Mouse (Mus musculus) CH12.LX (cell line): Measurements from ENCODE around the gene Rpp14. TPM values are rescaled to one million over a fixed set of nuclear protein-coding genes. Genes with fewer than 3 reads are reported as not detected.

Experiments used
- DNase-seq: peaks from one replicate; pipeline ENCODE4 v3.0.0-alpha.2; 2013; ENCODE audit errors: extremely low read depth
- H3K27ac ChIP-seq: 2 replicates; pipeline ENCODE4 v1.5.1; 2012; ENCODE audit warnings: low read depth, mild to moderate bottlenecking, control low read depth, moderate library complexity; ENCODE audit not compliant: insufficient read depth
- H3K27me3 ChIP-seq: replicated peaks from 2 replicates; pipeline ENCODE3; 2012; ENCODE audit warnings: inconsistent platforms
- H3K36me3 ChIP-seq, 2 experiments: replicated peaks in 1 of 2; 2 replicates each; pipeline versions ENCODE3 to v1.6.1; 2012; ENCODE audit warnings: inconsistent platforms in 1 of 2, low read length in 1 of 2, mild to moderate bottlenecking in 1 of 2, mixed read lengths in 1 of 2, moderate library complexity in 1 of 2; ENCODE audit not compliant: control insufficient read depth in 1 of 2, insufficient read depth in 1 of 2
- H3K4me1 ChIP-seq, 2 experiments: 2 replicates each; pipeline ENCODE4 v1.6.1; 2012; ENCODE audit warnings: inconsistent platforms in 1 of 2, moderate library complexity in 1 of 2; ENCODE audit not compliant: insufficient read depth in 2 of 2, control insufficient read depth in 1 of 2
- H3K4me2 ChIP-seq: 2 replicates; pipeline ENCODE4 v1.6.1; 2012; ENCODE audit warnings: low read depth, mild to moderate bottlenecking, control low read depth; ENCODE audit not compliant: poor library complexity, insufficient read depth, severe bottlenecking
- H3K4me3 ChIP-seq, 3 experiments: fragments of 150-350 bp in 1 of 3; sonication (generic) in 1 of 3; replicated peaks in 1 of 3; 2 replicates each; pipeline versions ENCODE3 to v1.5.1; 2011 to 2012; ENCODE audit warnings: low read depth in 2 of 3, low read length in 2 of 3, mild to moderate bottlenecking in 2 of 3, moderate library complexity in 2 of 3, control low read depth in 1 of 3, improper control_type of control experiment in 1 of 3, inconsistent platforms in 1 of 3, mixed read lengths in 1 of 3; ENCODE audit not compliant: poor library complexity in 1 of 3
- H3K79me2 ChIP-seq: replicated peaks from 2 replicates; pipeline ENCODE4 v1.6.1; 2012; ENCODE audit warnings: mild to moderate bottlenecking, moderate library complexity; ENCODE audit not compliant: control insufficient read depth, poor library complexity, insufficient read depth, severe bottlenecking; ENCODE audit errors: extremely low read depth
- H3K9ac ChIP-seq: 2 replicates; pipeline ENCODE4 v1.6.1; 2012; ENCODE audit warnings: low read depth, mild to moderate bottlenecking, control low read depth, moderate library complexity; ENCODE audit not compliant: insufficient read depth
- H3K9me3 ChIP-seq: replicated peaks from 2 replicates; pipeline ENCODE3; 2012; ENCODE audit warnings: low read length, inconsistent platforms, mixed read lengths
- CTCF ChIP-seq, 2 experiments: IDR thresholded peaks in 1 of 2; conservative IDR thresholded peaks in 1 of 2; 2 replicates each; pipeline ENCODE4 v1.5.1; 2011 to 2012; ENCODE audit warnings: low read depth in 2 of 2, low read length in 2 of 2, improper control_type of control experiment in 1 of 2, inconsistent platforms in 1 of 2, mild to moderate bottlenecking in 1 of 2, moderate library complexity in 1 of 2
- E2F4 ChIP-seq: IDR thresholded peaks from 2 replicates; pipeline ENCODE4 v1.6.1; 2011; ENCODE audit warnings: low read depth, low read length, improper control_type of control experiment; ENCODE audit not compliant: insufficient replicate concordance
- ELF1 ChIP-seq: IDR thresholded peaks from 2 replicates; pipeline ENCODE4 v1.6.1; 2014; ENCODE audit warnings: low read depth, mild to moderate bottlenecking, inconsistent platforms, low read length, improper control_type of control experiment
- ETS1 ChIP-seq: conservative IDR thresholded peaks from 2 replicates; pipeline ENCODE4 v1.6.1; 2012; ENCODE audit warnings: low read depth, mild to moderate bottlenecking, inconsistent platforms, low read length, improper control_type of control experiment, moderate library complexity
- GABPA ChIP-seq: IDR thresholded peaks from 2 replicates; pipeline ENCODE4 v1.6.1; 2012; ENCODE audit warnings: low read depth, low read length, improper control_type of control experiment, inconsistent platforms; ENCODE audit not compliant: insufficient replicate concordance
- HCFC1 ChIP-seq: IDR thresholded peaks from 2 replicates; pipeline ENCODE4 v1.6.1; 2012; ENCODE audit warnings: low read depth, mild to moderate bottlenecking, inconsistent platforms, low read length, improper control_type of control experiment
- JUN ChIP-seq: IDR thresholded peaks from 2 replicates; pipeline ENCODE4 v1.6.1; 2011; ENCODE audit warnings: low read depth, mild to moderate bottlenecking, low read length, improper control_type of control experiment, moderate library complexity; ENCODE audit not compliant: insufficient read depth
- MAFK ChIP-seq: IDR thresholded peaks from 2 replicates; pipeline ENCODE4 v1.6.1; 2011; ENCODE audit warnings: low read length, improper control_type of control experiment; ENCODE audit not compliant: insufficient replicate concordance
- MAZ ChIP-seq: IDR thresholded peaks from 2 replicates; pipeline ENCODE4 v1.6.1; 2012; ENCODE audit warnings: low read depth, mild to moderate bottlenecking, inconsistent platforms, low read length, improper control_type of control experiment, moderate library complexity
- MYC ChIP-seq: IDR thresholded peaks from 2 replicates; pipeline ENCODE4 v1.6.1; 2011; ENCODE audit warnings: low read depth, mild to moderate bottlenecking, improper control_type of control experiment, low read length
- PAX5 ChIP-seq: IDR thresholded peaks from 2 replicates; pipeline ENCODE4 v1.6.1; 2012; ENCODE audit warnings: low read length, inconsistent platforms, mixed read lengths
- POLR2A ChIP-seq: IDR thresholded peaks from 2 replicates; pipeline ENCODE4 v1.6.1; 2011; ENCODE audit warnings: low read depth, mild to moderate bottlenecking, improper control_type of control experiment, low read length
- POLR2AphosphoS2 ChIP-seq: IDR thresholded peaks from 2 replicates; pipeline ENCODE4 v1.6.1; 2011; ENCODE audit warnings: low read depth, low read length, improper control_type of control experiment
- TCF12 ChIP-seq: IDR thresholded peaks from 2 replicates; pipeline ENCODE4 v1.6.1; 2014; ENCODE audit warnings: low read depth, mild to moderate bottlenecking, inconsistent platforms, low read length, improper control_type of control experiment
- USF1 ChIP-seq: IDR thresholded peaks from 2 replicates; pipeline ENCODE4 v1.6.1; 2014; ENCODE audit warnings: low read depth, mild to moderate bottlenecking, inconsistent platforms, low read length, improper control_type of control experiment
- USF2 ChIP-seq: conservative IDR thresholded peaks from 2 replicates; pipeline ENCODE4 v1.6.1; 2011; ENCODE audit warnings: low read depth, low read length, improper control_type of control experiment
- ZKSCAN1 ChIP-seq: IDR thresholded peaks from 2 replicates; pipeline ENCODE4 v1.6.1; 2012; ENCODE audit warnings: low read depth, inconsistent platforms, low read length, improper control_type of control experiment, borderline replicate concordance
- ZNF384 ChIP-seq: IDR thresholded peaks from 2 replicates; pipeline ENCODE4 v1.6.1; 2012; ENCODE audit warnings: low read depth, low read length, improper control_type of control experiment, inconsistent platforms
- dilution Hi-C: fragments of 300-500 bp; cut with MboI; formaldehyde crosslinking; loops from 2 replicates; pipeline ENCODE4 v1.14.3; 2020; ENCODE audit warnings: low sequenced_read_pairs; ENCODE audit not compliant: extremely low pct_unique_long_range_greater_than_20kb, extremely low pct_ligation_motif_present
- in situ Hi-C: fragments of 300-500 bp; cut with MboI; formaldehyde crosslinking; loops from 3 replicates; pipeline ENCODE4 v1.14.3; 2019; ENCODE audit warnings: low sequenced_read_pairs, low pct_ligation_motif_present, low pct_unique_long_range_greater_than_20kb, mixed read lengths
- polyA plus RNA-seq: library from polyadenylated mRNA; unstranded; fragments of >175 nt; gene quantifications from 2 replicates; pipeline ENCODE4 v1.2.1, GENCODE M21; 2012; ENCODE audit warnings: low read depth; ENCODE audit not compliant: insufficient read length
- total RNA-seq, 2 experiments: library from RNA; depleted of rRNA; stranded (reverse); fragments of 300-350 nt in 1 of 2; fragments of >200 nt in 1 of 2; gene quantifications; 2 replicates each; pipeline ENCODE4 v1.2.3; 2012 to 2014

Gene Rpp14
- total and polyA plus RNA-seq, 3 experiments, result 32.4 to 140 (median 101) TPM

- in situ Hi-C loops, result no loop called here
- no peaks in the 10 kb centered on the region; the same call in 1 of the 2 replicates for H3K79me2 ChIP-seq
- dilution Hi-C loops, result no loop called here
- H3K9me3 ChIP-seq, result no peaks in the 10 kb centered on the region
- H3K27ac ChIP-seq, result no peak overlapping the region
- no peak overlapping the region for H3K9ac ChIP-seq
- H3K27me3 ChIP-seq, result no peaks in the 10 kb centered on the region
- no peak overlapping the region for H3K4me3 ChIP-seq
- no peak overlapping the region for H3K4me2 ChIP-seq
- peaks cover 8 to 32% of the 10 kb centered on the region in 2 experiments for H3K4me1 ChIP-seq
- TF ChIP-seq JUN (no peak), CTCF (conservative IDR thresholded peaks at IDR 0.05 in 1 of 2, IDR thresholded peaks at IDR 0.05 in 1 of 2; ENCODE audit: low read depth in 2 of 2, low read length in 2 of 2) (no peak)
- H3K36me3 ChIP-seq, result peaks cover 35 to 71% of the 10 kb centered on the region in 2 experiments
- no peak for DNase-seq
Measured at GRCm38 (mm10) chr14:8124046-8124881, 44.1 kb downstream of the Rpp14 start.

- peak; percentile 82 for DNase-seq
- peaks cover 26 to 66% of the 10 kb centered on the region in 2 experiments for H3K36me3 ChIP-seq
Measured at GRCm38 (mm10) chr14:8127971-8128370, 47.8 kb downstream of the Rpp14 start.

GRCm38 (mm10) chr14:8132789-8133188 lies 52.6 kb downstream of the Rpp14 start:
- Histone ChIP-seq H3K36me3 (peaks cover 11 to 64% of the 10 kb centered on the region in 2 experiments), H3K9me3 (no peaks in the 10 kb centered on the region), H3K4me1 (peaks cover 22 to 64% of the 10 kb centered on the region in 2 experiments), H3K9ac (no peak overlapping the region; the same call in 1 of the 2 replicates), H3K4me3 (no peak overlapping the region), H3K79me2 (no peaks in the 10 kb centered on the region), H3K27ac (peak overlapping the region; percentile 63), H3K27me3 (no peaks in the 10 kb centered on the region), H3K4me2 (peak overlapping the region; percentile 32; the same call in 1 of the 2 replicates)
- TF ChIP-seq TCF12 (peak; percentile 13; the same call in 1 of the 2 replicates), E2F4 (no peak), MAZ (no peak), ETS1 (peak; percentile 46; the same call in 1 of the 2 replicates), HCFC1 (peak; percentile 66), MYC (no peak), ZNF384 (no peak), POLR2A (no peak), ELF1 (peak; percentile 61)
- in situ Hi-C loops (no loop called here), dilution Hi-C loops (no loop called here)
- peak; percentile 79 for DNase-seq

More at GRCm38 (mm10) chr14:8127971-8128370, 47.8 kb downstream of the Rpp14 start:
- peaks cover 18 to 43% of the 10 kb centered on the region in 2 experiments for H3K4me1 ChIP-seq
- H3K4me2 ChIP-seq, result no peak overlapping the region
- no peak overlapping the region for H3K27ac ChIP-seq
- H3K9me3 ChIP-seq, result no peaks in the 10 kb centered on the region
- TF ChIP-seq ETS1, result no peak
- no peak for TF ChIP-seq USF2
- TF ChIP-seq MAFK, result no peak
- TF ChIP-seq USF1, result no peak
- TF ChIP-seq ELF1, result no peak
- no peak for TF ChIP-seq POLR2AphosphoS2
- TF ChIP-seq GABPA, result no peak
- TF ChIP-seq PAX5, result no peak
- no peak for TF ChIP-seq ZKSCAN1
- dilution Hi-C loops, result no loop called here
- no peak overlapping the region for H3K9ac ChIP-seq
- in situ Hi-C loops, result no loop called here
- H3K4me3 ChIP-seq, result no peak overlapping the region
- H3K79me2 ChIP-seq, result no peaks in the 10 kb centered on the region
- H3K27me3 ChIP-seq, result no peaks in the 10 kb centered on the region
